Mouse (Mus musculus): ENCODE results near the gene Zfp334. TPM values are rescaled to one million over a fixed set of nuclear protein-coding genes. Genes with fewer than 3 reads are reported as not detected.
A peak's percentile ranks its signal among the peaks of the same experiment; 100 is the strongest.

Zfp334 gene
- 1 to 10 TPM; 1.9 to 2.0 TPM for total RNA-seq (2021)
- long read RNA-seq, experiment 1 = 0 reads
- long read RNA-seq, experiment 2, full-length matches to known transcripts = 1 of 1 reads
- long read RNA-seq, experiment 2, partial matches to known transcripts = 0 of 1 reads
- long read RNA-seq, experiment 2, other reads (novel, unspliced or antisense) = 0 of 1 reads

GRCm38 (mm10) chr2:165387844-165388495, at the start of gene Zfp334:
TSS of gene Zfp334 (minus strand) at chr2:165388259.
- DNase-seq = peak; percentile 89

DNA sequence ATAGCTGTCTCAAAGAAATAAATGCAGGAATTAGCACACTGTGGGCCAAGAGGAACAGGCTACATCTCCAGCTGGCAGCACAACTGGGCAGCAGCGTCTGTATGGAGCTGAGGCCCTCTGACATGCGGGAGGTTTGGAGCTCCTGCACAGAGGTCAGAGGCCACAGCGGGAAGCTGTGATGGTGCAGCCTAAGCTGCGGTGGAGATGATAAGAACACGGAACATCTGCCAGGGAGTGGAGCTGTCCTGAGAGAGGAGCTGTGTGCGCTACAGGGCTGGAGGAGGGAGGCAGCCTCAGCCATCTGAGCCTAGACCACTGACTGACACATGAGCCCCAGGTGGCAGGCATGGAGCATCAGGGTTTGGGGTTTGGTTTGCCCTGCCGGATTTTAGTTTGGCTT, 40.6 kb upstream of the Zfp334 start:
- no peak for DNase-seq

GRCm38 (mm10) chr2:165420195-165420594, 32.1 kb upstream of the Zfp334 start:
- DNase-seq = no peak

- no peak for DNase-seq
These were observed 31.6 kb upstream of the Zfp334 start for GRCm38 (mm10) chr2:165419670-165420111.

DNA sequence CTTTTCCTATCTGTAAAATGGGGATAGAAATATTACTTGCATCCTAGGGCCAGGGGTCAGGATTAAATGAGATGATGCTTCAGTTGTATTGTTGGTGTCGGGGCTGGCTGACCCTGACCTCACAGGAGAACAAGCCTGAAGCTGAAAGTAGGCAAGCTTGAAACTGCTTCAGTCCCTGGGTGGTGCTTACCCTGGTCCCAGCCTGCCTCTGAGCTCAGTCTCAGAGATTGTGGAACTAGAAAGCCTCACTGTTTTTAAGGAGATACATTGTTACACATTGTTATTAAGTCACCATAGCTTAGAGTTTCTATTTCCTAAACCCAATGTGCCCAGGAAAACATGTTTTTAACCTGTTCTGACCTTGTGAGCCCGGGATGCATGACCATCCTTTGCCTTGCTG, 30.5 kb upstream of the Zfp334 start:
- no peak for DNase-seq

- no peak for DNase-seq
These were observed 29.2 kb upstream of the Zfp334 start for GRCm38 (mm10) chr2:165417291-165417690.

DNA sequence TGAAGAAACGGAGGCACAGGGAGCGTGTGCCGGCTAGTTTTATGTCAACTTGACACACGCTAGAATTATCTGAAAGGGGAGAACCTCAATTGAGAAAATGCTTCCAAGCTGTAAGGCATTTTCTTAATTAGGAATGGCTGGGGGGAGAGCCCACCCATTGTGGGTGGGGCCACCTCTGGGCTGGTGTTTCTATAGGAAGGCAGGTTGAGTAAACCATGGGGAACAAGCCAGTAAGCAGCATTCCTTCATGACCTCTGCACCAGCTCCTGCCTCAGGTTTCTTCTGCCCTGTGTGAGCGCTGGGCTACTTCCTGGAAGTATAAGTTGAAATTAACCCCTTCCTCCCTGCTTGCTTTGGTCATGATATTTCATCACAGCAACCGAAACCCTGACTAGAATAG, 27.7 kb upstream of the Zfp334 start:
- DNase-seq = no peak

DNA sequence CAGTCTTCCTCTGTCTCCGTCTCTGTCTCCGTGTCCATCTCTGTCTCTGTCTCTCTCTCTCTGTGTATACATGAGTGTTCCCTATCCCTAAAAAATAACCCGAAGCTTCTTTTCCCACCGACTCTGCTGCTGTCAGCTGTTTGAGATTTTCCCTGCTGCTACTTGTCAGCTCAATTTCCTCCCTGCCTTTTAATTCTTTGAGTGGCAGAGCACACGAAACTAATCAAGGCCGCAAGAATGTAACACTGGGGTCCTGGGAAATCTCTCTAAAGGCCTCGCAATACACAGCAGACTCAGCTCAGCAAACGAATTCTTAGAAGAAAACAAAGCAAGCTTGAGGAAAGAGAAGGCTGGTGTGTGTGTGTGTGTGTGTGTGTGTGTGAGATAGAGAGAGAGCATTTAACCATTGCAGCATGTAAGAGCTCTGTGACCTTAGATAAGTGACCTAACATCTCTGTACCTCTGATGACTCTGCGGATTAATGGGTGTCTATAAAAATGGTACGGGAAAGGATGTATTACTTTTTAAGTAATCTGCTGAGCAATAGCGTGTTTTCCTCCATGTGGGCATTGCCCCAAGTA, 27.2 kb upstream of the Zfp334 start:
- no peak for DNase-seq

- no peak for DNase-seq
These were observed 26.3 kb upstream of the Zfp334 start for GRCm38 (mm10) chr2:165414321-165414720.

GRCm38 (mm10) chr2:165413884-165414283, 25.8 kb upstream of the Zfp334 start:
- no peak for DNase-seq

- DNase-seq = peak; percentile 48
These were observed 19.7 kb upstream of the Zfp334 start for GRCm38 (mm10) chr2:165407700-165408301.

DNA sequence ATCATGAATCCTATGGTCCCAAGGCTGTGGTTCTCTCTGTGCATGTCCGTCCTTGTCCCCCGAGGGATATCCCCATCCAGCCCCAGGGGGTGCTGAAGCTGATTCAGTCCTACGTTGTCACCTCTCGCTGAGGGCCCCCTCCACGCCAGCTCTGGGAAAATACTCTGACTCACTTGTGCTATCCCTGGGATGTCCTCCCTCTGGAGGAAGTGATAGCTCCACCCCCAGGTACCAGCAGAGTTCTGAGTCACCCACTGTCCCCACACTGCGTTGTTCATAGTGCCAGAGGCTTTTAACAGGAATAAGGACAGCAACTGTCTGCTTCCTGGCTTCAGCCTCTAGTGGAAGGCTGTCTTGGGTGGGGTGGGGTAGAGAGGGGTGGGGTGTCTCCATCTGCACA, 17.3 kb upstream of the Zfp334 start:
- no peak for DNase-seq

- DNase-seq = no peak
These were observed 16.9 kb upstream of the Zfp334 start for GRCm38 (mm10) chr2:165404951-165405350.

- DNase-seq = no peak
These were observed 10.2 kb upstream of the Zfp334 start for GRCm38 (mm10) chr2:165398164-165398785.

GRCm38 (mm10) chr2:165397502-165398163, 9.6 kb upstream of the Zfp334 start:
- peak; percentile 70 for DNase-seq

DNA sequence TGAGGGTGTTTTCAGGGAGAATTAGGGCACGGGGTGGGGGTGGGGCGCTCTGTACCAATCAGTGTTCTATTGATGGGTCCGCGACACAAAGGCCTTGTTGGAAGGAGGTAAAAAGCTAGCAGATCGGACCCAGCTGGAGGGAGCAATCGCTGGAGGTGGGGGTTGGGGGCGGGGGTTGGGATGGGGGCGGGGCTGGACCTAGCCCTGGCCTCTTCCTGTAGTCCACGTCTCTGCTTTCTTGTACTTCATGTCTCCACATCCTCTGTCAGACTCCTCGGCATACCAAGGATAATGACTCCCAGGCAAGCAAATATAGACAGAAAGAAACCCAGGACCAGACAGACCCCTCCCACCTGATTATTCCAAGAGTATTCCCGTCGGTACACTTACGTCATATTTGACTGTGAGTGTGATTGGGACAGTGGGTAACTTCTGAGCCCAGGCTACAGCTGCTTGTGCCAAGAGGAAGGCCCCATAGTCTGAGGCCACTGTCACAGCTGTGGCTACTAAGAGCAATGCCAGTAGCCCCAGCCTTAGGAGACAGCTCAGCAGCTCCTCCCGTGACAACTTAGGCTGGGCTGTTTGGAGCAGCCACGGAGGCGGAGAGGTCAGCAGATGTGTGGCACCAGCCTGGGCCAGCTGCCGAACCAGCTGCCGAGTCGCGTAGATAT, 8.9 kb upstream of the Zfp334 start:
- peak; percentile 61 for DNase-seq

GRCm38 (mm10) chr2:165392156-165392555, 4.1 kb upstream of the Zfp334 start:
- DNase-seq = no peak

DNA sequence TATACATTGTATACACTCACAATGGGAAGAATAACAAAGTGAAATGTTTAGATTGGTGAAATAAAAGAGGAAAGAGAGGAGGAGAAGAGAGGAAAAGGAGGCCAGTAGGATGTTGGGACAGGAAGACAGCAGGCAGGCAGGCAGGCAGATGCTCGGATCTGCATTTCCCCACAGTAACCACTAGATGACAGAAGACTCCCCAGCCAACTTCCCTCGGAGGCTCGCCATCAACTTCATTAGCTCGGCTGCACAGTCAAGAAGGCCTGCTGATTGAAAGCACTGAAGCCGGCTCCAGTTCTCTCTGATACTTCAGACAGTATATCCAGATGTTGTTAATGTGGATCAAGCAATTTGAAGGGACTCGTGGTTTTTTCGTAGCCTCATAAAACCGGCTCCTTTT, 3.5 kb upstream of the Zfp334 start:
- DNase-seq = peak; percentile 33

- DNase-seq = no peak
These were observed 1.4 kb upstream of the Zfp334 start for GRCm38 (mm10) chr2:165389299-165389952.

DNA sequence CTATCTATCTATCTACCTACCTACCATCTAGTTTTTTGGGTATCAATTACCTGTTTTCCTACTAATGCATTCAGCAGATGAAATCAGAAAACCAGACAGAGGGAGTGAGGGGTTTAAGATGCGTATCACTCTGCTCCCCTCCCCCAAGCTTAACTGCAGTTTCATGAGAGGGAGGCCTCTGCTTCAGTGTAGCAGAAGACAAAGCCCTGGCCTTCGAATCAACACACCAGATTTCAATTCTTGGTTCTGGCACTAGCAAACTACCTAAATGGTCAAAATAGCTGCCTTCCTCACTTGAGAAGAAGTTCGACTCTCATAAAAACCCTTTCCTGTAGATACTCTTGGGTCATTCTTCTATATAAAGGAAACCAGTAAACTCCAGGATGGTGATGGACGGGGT, 689 bp downstream of the Zfp334 start:
- no peak for DNase-seq

DNA sequence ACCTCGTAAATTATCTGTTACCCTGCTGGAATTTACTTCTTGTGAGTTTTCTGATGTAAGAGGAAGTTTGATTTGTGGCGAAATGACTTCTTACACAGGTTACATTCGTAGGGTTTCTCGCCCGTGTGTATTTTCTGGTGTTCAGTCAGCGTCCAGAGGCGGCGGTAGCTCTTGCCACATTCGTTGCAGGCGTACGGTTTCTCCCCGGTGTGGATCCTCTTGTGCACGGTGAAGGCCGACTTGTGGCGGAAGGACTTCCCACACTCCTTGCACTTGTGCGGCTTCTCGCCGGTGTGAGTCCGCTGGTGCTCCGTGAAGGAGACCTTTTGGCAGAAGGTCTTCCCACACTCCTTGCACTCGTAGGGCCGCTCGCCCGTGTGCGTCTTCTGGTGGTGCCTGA, 8.0 kb downstream of the Zfp334 start:
- DNase-seq = no peak
